Mouse (Mus musculus) limb, embryonic 11.5 days (tissue): Measurements from ENCODE around the gene Soga3. TPM values are rescaled to one million over a fixed set of nuclear protein-coding genes. Genes with fewer than 3 reads are reported as not detected.

Source experiments
- ATAC-seq: fragments of 200-750 bp; cut with Nextera tagmentation; 2 replicates; pipeline ENCODE4 v1.8.0; 2017; ENCODE audit warnings: low read depth; ENCODE audit not compliant: insufficient number of reproducible peaks, low FRiP score, low TSS enrichment
- DNase-seq: peaks from one replicate; pipeline ENCODE4 v3.0.0-alpha.2; 2015; ENCODE audit warnings: low spot score
- H3K27ac ChIP-seq: fragments of 300-500 bp; sonication (generic); replicated peaks from 2 replicates; pipeline ENCODE4 v1.5.1; 2014; ENCODE audit warnings: low read depth, mild to moderate bottlenecking, low read length
- H3K27me3 ChIP-seq: fragments of 300-500 bp; sonication (generic); 2 replicates; pipeline ENCODE4 v1.6.1; 2014; ENCODE audit warnings: mild to moderate bottlenecking, low read length, mixed read lengths; ENCODE audit not compliant: control insufficient read depth, insufficient read depth
- H3K36me3 ChIP-seq: fragments of 300-500 bp; sonication (generic); 2 replicates; pipeline ENCODE4 v1.6.1; 2014; ENCODE audit warnings: mild to moderate bottlenecking, low read length, moderate library complexity, mixed read lengths; ENCODE audit not compliant: control insufficient read depth, insufficient read depth
- H3K4me1 ChIP-seq: fragments of 300-500 bp; sonication (generic); 2 replicates; pipeline ENCODE4 v1.6.1; 2014; ENCODE audit warnings: low read length, mixed read lengths; ENCODE audit not compliant: control insufficient read depth, insufficient read depth
- H3K4me2 ChIP-seq: fragments of 300-500 bp; sonication (generic); 2 replicates; pipeline ENCODE4 v1.6.1; 2014; ENCODE audit warnings: low read depth, mild to moderate bottlenecking, moderate library complexity; ENCODE audit not compliant: severe bottlenecking
- H3K4me3 ChIP-seq: fragments of 300-500 bp; sonication (generic); 2 replicates; pipeline ENCODE4 v1.5.1; 2014; ENCODE audit warnings: low read depth, low read length
- H3K9ac ChIP-seq: fragments of 300-500 bp; sonication (generic); 2 replicates; pipeline ENCODE4 v1.6.1; 2014; ENCODE audit warnings: mild to moderate bottlenecking, low read length
- H3K9me3 ChIP-seq: fragments of 300-500 bp; sonication (generic); 2 replicates; pipeline ENCODE4 v1.6.1; 2016; ENCODE audit warnings: low read length; ENCODE audit not compliant: control insufficient read depth
- WGBS: fragments of 180-500 bp; shearing (Covaris S2); extraction: QIAGEN DNeasy Blood & Tissue Kit; methylation state at CpG from one replicate; pipeline ENCODE4 v1.1.7; 2014; 5-methylcytosine and 5-hydroxymethylcytosine counted together
- polyA plus RNA-seq: library from polyadenylated mRNA; unstranded; fragments of >200 nt; fragmentation: Nextera tagmentation; extraction: Ambion mirVana; gene quantifications from 2 replicates; pipeline ENCODE4 v1.2.1, GENCODE M21; 2014

Soga3 gene
- polyA plus RNA-seq, 1 experiment from 2014 or later: 0.33 TPM

GRCm38 (mm10) chr10:29193769-29194168 lies 50.1 kb downstream of the Soga3 start:
- Histone ChIP-seq H3K27ac (no peak overlapping the region), H3K36me3 (no peaks in the 10 kb centered on the region), H3K27me3 (no peaks in the 10 kb centered on the region), H3K4me2 (no peak overlapping the region), H3K9ac (no peak overlapping the region), H3K9me3 (no peaks in the 10 kb centered on the region), H3K4me1 (no peaks in the 10 kb centered on the region), H3K4me3 (no peak overlapping the region)
- DNase-seq: no peak
- ATAC-seq: no peak

- Histone ChIP-seq H3K27me3 (no peaks in the 10 kb centered on the region), H3K9me3 (no peaks in the 10 kb centered on the region), H3K4me1 (no peaks in the 10 kb centered on the region), H3K9ac (no peak overlapping the region), H3K36me3 (no peaks in the 10 kb centered on the region), H3K4me3 (no peak overlapping the region), H3K27ac (no peak overlapping the region), H3K4me2 (no peak overlapping the region)
- no peak for ATAC-seq
- WGBS: 96% methylated on average over 33 of the region's 33 CpGs
- DNase-seq: no peak
Measured at GRCm38 (mm10) chr10:29196811-29197210, 53.2 kb downstream of the Soga3 start.

- no peak within 1 kb of the TSS for H3K4me2 ChIP-seq
- H3K27ac ChIP-seq: no peak within 1 kb of the TSS
- no peaks in the 10 kb centered on the region for H3K9me3 ChIP-seq
- DNase-seq (no peak), ATAC-seq (no peak)
- no peak within 1 kb of the TSS for H3K9ac ChIP-seq
- WGBS: 86% methylated on average over 7 of the region's 7 CpGs
- H3K27me3 ChIP-seq: no peaks in the 10 kb centered on the region
- no peaks in the 10 kb centered on the region for H3K4me1 ChIP-seq
- H3K4me3 ChIP-seq: no peak within 1 kb of the TSS
- no peaks in the 10 kb centered on the region for H3K36me3 ChIP-seq
Measured at GRCm38 (mm10) chr10:29198642-29199041, 55.0 kb downstream of the Soga3 start, which contains the start of gene Gm49353. Gene Gm49353, plus strand, starts transcription at chr10:29198954.

GRCm38 (mm10) chr10:29199835-29200234 lies 56.2 kb downstream of the Soga3 start:
- WGBS: 75% methylated on average over 3 of the region's 3 CpGs
- H3K4me3 ChIP-seq: no peak overlapping the region

GRCm38 (mm10) chr10:29200609-29201008 lies 57.0 kb downstream of the Soga3 start:
- DNase-seq: no peak
- no peaks in the 10 kb centered on the region for H3K36me3 ChIP-seq
- H3K9me3 ChIP-seq: no peaks in the 10 kb centered on the region
- no peaks in the 10 kb centered on the region for H3K4me1 ChIP-seq
- no peak overlapping the region for H3K9ac ChIP-seq
- no peaks in the 10 kb centered on the region for H3K27me3 ChIP-seq
- no peak overlapping the region for H3K4me3 ChIP-seq
- no peak overlapping the region for H3K4me2 ChIP-seq
- 90% methylated on average over 1 of the region's 1 CpGs for WGBS
- H3K27ac ChIP-seq: no peak overlapping the region
- no peak for ATAC-seq

More at GRCm38 (mm10) chr10:29199835-29200234, 56.2 kb downstream of the Soga3 start:
- no peak overlapping the region for H3K27ac ChIP-seq
- DNase-seq: no peak
- no peaks in the 10 kb centered on the region for H3K9me3 ChIP-seq
- no peak for ATAC-seq
- H3K4me2 ChIP-seq: no peak overlapping the region
- H3K9ac ChIP-seq: no peak overlapping the region
- H3K27me3 ChIP-seq: no peaks in the 10 kb centered on the region
- no peaks in the 10 kb centered on the region for H3K36me3 ChIP-seq
- no peaks in the 10 kb centered on the region for H3K4me1 ChIP-seq

- Histone ChIP-seq H3K27ac (no peak overlapping the region), H3K4me1 (no peaks in the 10 kb centered on the region), H3K27me3 (no peaks in the 10 kb centered on the region), H3K36me3 (no peaks in the 10 kb centered on the region), H3K9me3 (no peaks in the 10 kb centered on the region), H3K4me3 (no peak overlapping the region), H3K9ac (no peak overlapping the region), H3K4me2 (no peak overlapping the region)
- DNase-seq: peak; percentile 32
- ATAC-seq: no peak
Measured at GRCm38 (mm10) chr10:29206730-29207129, 63.1 kb downstream of the Soga3 start.

GRCm38 (mm10) chr10:29208735-29209134 lies 65.1 kb downstream of the Soga3 start:
- Histone ChIP-seq H3K36me3 (no peaks in the 10 kb centered on the region), H3K9ac (no peak overlapping the region), H3K9me3 (no peaks in the 10 kb centered on the region), H3K4me2 (no peak overlapping the region), H3K27me3 (no peaks in the 10 kb centered on the region), H3K4me1 (no peaks in the 10 kb centered on the region), H3K4me3 (no peak overlapping the region), H3K27ac (no peak overlapping the region)
- DNase-seq: no peak
- WGBS: 49% methylated on average over 3 of the region's 3 CpGs
- ATAC-seq: no peak

- H3K27ac ChIP-seq: no peak within 1 kb of the TSS
- peak; percentile 89 for ATAC-seq
- DNase-seq: peak; percentile 69
- H3K4me2 ChIP-seq: no peak within 1 kb of the TSS
- no peaks in the 10 kb centered on the region for H3K9me3 ChIP-seq
- H3K4me3 ChIP-seq: no peak within 1 kb of the TSS
- H3K9ac ChIP-seq: no peak within 1 kb of the TSS
- WGBS: 10% methylated on average over 4 of the region's 4 CpGs
- no peaks in the 10 kb centered on the region for H3K36me3 ChIP-seq
- H3K27me3 ChIP-seq: no peaks in the 10 kb centered on the region
- no peaks in the 10 kb centered on the region for H3K4me1 ChIP-seq
Measured at GRCm38 (mm10) chr10:29211453-29211852, 67.8 kb downstream of the Soga3 start, which contains the start of gene 9330159F19Rik. Gene 9330159F19Rik, plus strand, starts transcription at chr10:29211606.

GRCm38 (mm10) chr10:29213534-29214100 lies 70.0 kb downstream of the Soga3 start:
- Histone ChIP-seq H3K27ac (no peak overlapping the region), H3K9ac (no peak overlapping the region), H3K36me3 (no peaks in the 10 kb centered on the region), H3K4me2 (no peak overlapping the region), H3K9me3 (no peaks in the 10 kb centered on the region), H3K4me3 (no peak overlapping the region), H3K27me3 (no peaks in the 10 kb centered on the region), H3K4me1 (no peaks in the 10 kb centered on the region)
- DNase-seq (no peak), ATAC-seq (no peak)
- 52% methylated on average over 3 of the region's 3 CpGs for WGBS
